Mouse (Mus musculus) MEL (cell line): ENCODE results near the gene Fam155a. TPM values are rescaled to one million over a fixed set of nuclear protein-coding genes. Genes with fewer than 3 reads are reported as not detected.

ENCODE experiments used
- DNase-seq: peaks from one replicate; pipeline ENCODE4 v3.0.0; 2011; ENCODE audit warnings: low read depth, low spot score
- H3K27ac ChIP-seq: 2 replicates; pipeline ENCODE4 v1.5.1; 2012; ENCODE audit warnings: low read depth, mild to moderate bottlenecking, control low read depth, low read length, moderate library complexity; ENCODE audit not compliant: control insufficient read depth
- H3K27me3 ChIP-seq, 2 experiments: fragments of 150-350 bp in 1 of 2; sonication (generic) in 1 of 2; 2 replicates each; pipeline ENCODE4 v1.6.1; 2012; ENCODE audit warnings: low read length in 2 of 2, mild to moderate bottlenecking in 2 of 2, improper control_type of control experiment in 1 of 2, moderate library complexity in 1 of 2; ENCODE audit not compliant: insufficient read depth in 2 of 2, control insufficient read depth in 1 of 2
- H3K36me3 ChIP-seq, 2 experiments: 2 replicates each; pipeline ENCODE4 v1.6.1; 2012 to 2014; ENCODE audit warnings: low read length in 2 of 2, improper control_type of control experiment in 1 of 2, inconsistent platforms in 1 of 2, mild to moderate bottlenecking in 1 of 2; ENCODE audit not compliant: insufficient read depth in 2 of 2, control insufficient read depth in 1 of 2
- H3K4me1 ChIP-seq, 2 experiments: fragments of 150-350 bp in 1 of 2; sonication (generic) in 1 of 2; 2 replicates each; pipeline ENCODE4 v1.6.1; 2012; ENCODE audit warnings: low read length in 2 of 2, improper control_type of control experiment in 1 of 2, mild to moderate bottlenecking in 1 of 2; ENCODE audit not compliant: insufficient read depth in 2 of 2, control insufficient read depth in 1 of 2
- H3K4me3 ChIP-seq, 2 experiments: fragments of 150-350 bp in 1 of 2; sonication (generic) in 1 of 2; 2 replicates each; pipeline ENCODE4 v1.5.1; 2012; ENCODE audit warnings: low read depth in 2 of 2, low read length in 2 of 2, mild to moderate bottlenecking in 2 of 2, moderate library complexity in 2 of 2, control low read depth in 1 of 2, improper control_type of control experiment in 1 of 2; ENCODE audit not compliant: control insufficient read depth in 1 of 2, insufficient read depth in 1 of 2
- H3K79me2 ChIP-seq: 2 replicates; pipeline ENCODE4 v1.6.1; 2012; ENCODE audit warnings: mild to moderate bottlenecking, low read length, moderate library complexity; ENCODE audit not compliant: control insufficient read depth, poor library complexity, insufficient read depth
- H3K9ac ChIP-seq: 2 replicates; pipeline ENCODE4 v1.6.1; 2012; ENCODE audit warnings: low read depth, mild to moderate bottlenecking, control low read depth, low read length, moderate library complexity; ENCODE audit not compliant: control insufficient read depth, poor library complexity, severe bottlenecking
- H3K9me3 ChIP-seq: fragments of 150-350 bp; sonication (generic); replicated peaks from 2 replicates; pipeline ENCODE4 v1.6.1; 2012; ENCODE audit warnings: mild to moderate bottlenecking, low read length, improper control_type of control experiment, moderate library complexity; ENCODE audit not compliant: insufficient read depth
- BHLHE40 ChIP-seq: IDR thresholded peaks from 2 replicates; pipeline ENCODE4 v1.6.1; 2012; ENCODE audit warnings: low read depth, mild to moderate bottlenecking, inconsistent platforms, low read length, improper control_type of control experiment, borderline replicate concordance
- CHD1 ChIP-seq: IDR thresholded peaks from 2 replicates; pipeline ENCODE4 v1.6.1; 2012; ENCODE audit warnings: low read depth, mild to moderate bottlenecking, inconsistent platforms, low read length, improper control_type of control experiment
- CHD2 ChIP-seq: IDR thresholded peaks from 2 replicates; pipeline ENCODE4 v1.6.1; 2011; ENCODE audit warnings: low read length, improper control_type of control experiment
- CTCF ChIP-seq, 3 experiments: IDR thresholded peaks in 2 of 3; conservative IDR thresholded peaks in 1 of 3; 2 replicates each; pipeline ENCODE4 v1.5.1; 2011 to 2012; ENCODE audit warnings: low read length in 3 of 3, low read depth in 2 of 3, mild to moderate bottlenecking in 2 of 3, improper control_type of control experiment in 1 of 3, inconsistent platforms in 1 of 3, mixed read lengths in 1 of 3, moderate library complexity in 1 of 3; ENCODE audit not compliant: control insufficient read depth in 1 of 3, insufficient read depth in 1 of 3, poor library complexity in 1 of 3, severe bottlenecking in 1 of 3
- ELF1 ChIP-seq: IDR thresholded peaks from 2 replicates; pipeline ENCODE4 v1.6.1; 2014; ENCODE audit warnings: low read depth, mild to moderate bottlenecking, inconsistent platforms, low read length, improper control_type of control experiment, moderate library complexity
- ETS1 ChIP-seq: IDR thresholded peaks from 2 replicates; pipeline ENCODE4 v1.6.1; 2012; ENCODE audit warnings: low read depth, mild to moderate bottlenecking, inconsistent platforms, low read length, improper control_type of control experiment, moderate library complexity
- GABPA ChIP-seq: IDR thresholded peaks from 2 replicates; pipeline ENCODE4 v1.6.1; 2012; ENCODE audit warnings: low read depth, mild to moderate bottlenecking, inconsistent platforms, low read length, improper control_type of control experiment, moderate library complexity
- MAFK ChIP-seq: IDR thresholded peaks from 2 replicates; pipeline ENCODE4 v1.6.1; 2011; ENCODE audit warnings: low read depth, mild to moderate bottlenecking, low read length, improper control_type of control experiment, borderline replicate concordance
- MAX ChIP-seq: IDR thresholded peaks from 2 replicates; pipeline ENCODE4 v1.6.1; 2011; ENCODE audit warnings: low read length, improper control_type of control experiment
- MAZ ChIP-seq: IDR thresholded peaks from 2 replicates; pipeline ENCODE4 v1.6.1; 2012; ENCODE audit warnings: low read depth, mild to moderate bottlenecking, inconsistent platforms, low read length, improper control_type of control experiment
- MEF2A ChIP-seq: IDR thresholded peaks from 2 replicates; pipeline ENCODE4 v1.6.1; 2014; ENCODE audit warnings: low read depth, mild to moderate bottlenecking, inconsistent platforms, low read length, improper control_type of control experiment; ENCODE audit not compliant: poor library complexity, insufficient replicate concordance, severe bottlenecking; ENCODE audit errors: extremely low read depth
- MXI1 ChIP-seq: IDR thresholded peaks from 2 replicates; pipeline ENCODE4 v1.6.1; 2011; ENCODE audit warnings: mild to moderate bottlenecking, low read depth, low read length, improper control_type of control experiment
- MYC ChIP-seq: IDR thresholded peaks from 2 replicates; pipeline ENCODE4 v1.6.1; 2011; ENCODE audit warnings: low read depth, mild to moderate bottlenecking, low read length, improper control_type of control experiment, moderate library complexity
- NELFE ChIP-seq: IDR thresholded peaks from 2 replicates; pipeline ENCODE4 v1.6.1; 2011; ENCODE audit warnings: low read depth, low read length, improper control_type of control experiment
- POLR2A ChIP-seq, 2 experiments: IDR thresholded peaks; 2 replicates each; pipeline ENCODE4 v1.6.1; 2011 to 2012; ENCODE audit warnings: low read length in 2 of 2, mild to moderate bottlenecking in 2 of 2, control low read depth in 1 of 2, improper control_type of control experiment in 1 of 2, low read depth in 1 of 2, moderate library complexity in 1 of 2; ENCODE audit not compliant: control insufficient read depth in 1 of 2, insufficient read depth in 1 of 2, poor library complexity in 1 of 2
- POLR2AphosphoS2 ChIP-seq: IDR thresholded peaks from 2 replicates; pipeline ENCODE4 v1.6.1; 2011; ENCODE audit warnings: low read length, improper control_type of control experiment
- POLR2AphosphoS5 ChIP-seq: IDR thresholded peaks from 2 replicates; pipeline ENCODE4 v1.6.1; 2012; ENCODE audit warnings: low read depth, borderline replicate concordance, mild to moderate bottlenecking, inconsistent platforms, low read length, moderate library complexity, mixed read lengths
- RAD21 ChIP-seq: IDR thresholded peaks from 2 replicates; pipeline ENCODE4 v1.6.1; 2011; ENCODE audit warnings: mild to moderate bottlenecking, low read depth, low read length, improper control_type of control experiment
- RCOR1 ChIP-seq: IDR thresholded peaks from 2 replicates; pipeline ENCODE4 v1.6.1; 2012; ENCODE audit warnings: low read depth, mild to moderate bottlenecking, inconsistent platforms, low read length, improper control_type of control experiment
- SMC3 ChIP-seq: IDR thresholded peaks from 2 replicates; pipeline ENCODE4 v1.6.1; 2011; ENCODE audit warnings: low read depth, low read length, improper control_type of control experiment
- TAL1 ChIP-seq: IDR thresholded peaks from 2 replicates; pipeline ENCODE4 v1.6.1; 2012; ENCODE audit warnings: mild to moderate bottlenecking, inconsistent platforms, low read length, moderate library complexity, mixed read lengths
- UBTF ChIP-seq: IDR thresholded peaks from 2 replicates; pipeline ENCODE4 v1.6.1; 2012; ENCODE audit warnings: low read depth, mild to moderate bottlenecking, inconsistent platforms, low read length, improper control_type of control experiment, moderate library complexity, borderline replicate concordance; ENCODE audit not compliant: insufficient read depth
- ZKSCAN1 ChIP-seq: IDR thresholded peaks from 2 replicates; pipeline ENCODE4 v1.6.1; 2012; ENCODE audit warnings: low read depth, mild to moderate bottlenecking, inconsistent platforms, low read length, improper control_type of control experiment, moderate library complexity
- ZMIZ1 ChIP-seq: IDR thresholded peaks from 2 replicates; pipeline ENCODE4 v1.6.1; 2012; ENCODE audit warnings: low read depth, mild to moderate bottlenecking, inconsistent platforms, low read length, improper control_type of control experiment, moderate library complexity
- ZNF384 ChIP-seq: IDR thresholded peaks from 2 replicates; pipeline ENCODE4 v1.6.1; 2012; ENCODE audit warnings: low read depth, mild to moderate bottlenecking, inconsistent platforms, low read length, improper control_type of control experiment
- polyA plus RNA-seq, 2 experiments: library from polyadenylated mRNA; stranded (reverse) in 1 of 2; unstranded in 1 of 2; fragments of >175 nt in 1 of 2; fragments of >200 nt in 1 of 2; gene quantifications; 2 replicates each; pipeline versions ENCODE4 v1.2.1 to v1.2.4; 2012; ENCODE audit warnings: low replicate concordance in 2 of 2, low read depth in 1 of 2; ENCODE audit not compliant: insufficient read length in 2 of 2, insufficient read depth in 1 of 2, missing spikeins in 1 of 2
- total RNA-seq: library from RNA; depleted of rRNA; stranded (reverse); fragments of 300-350 nt; gene quantifications from 2 replicates; pipeline ENCODE4 v1.2.3, GENCODE M21; 2012

The Fam155a gene
- total and polyA plus RNA-seq, 3 experiments = not detected

DNA sequence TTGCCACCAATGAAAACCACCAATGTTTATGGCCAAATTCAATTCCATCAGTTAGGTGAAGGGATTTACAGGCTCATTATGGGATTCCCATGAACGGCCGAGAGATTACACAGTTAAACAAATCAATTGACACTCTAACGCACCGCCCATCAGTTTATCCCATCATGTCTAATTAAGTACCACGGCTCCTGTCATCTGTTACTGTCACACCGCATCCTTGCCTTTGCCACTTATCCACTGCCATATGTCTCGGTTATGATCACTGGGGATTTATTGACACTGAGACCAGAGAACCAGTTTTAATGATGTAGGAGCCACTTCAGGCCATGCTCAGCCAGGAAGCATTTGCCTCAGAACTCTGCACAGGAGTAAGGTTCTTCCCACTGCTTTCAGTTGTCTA, 588.5 kb downstream of the Fam155a start:
- H3K4me3 ChIP-seq = no peak overlapping the region
- TF ChIP-seq GABPA (no peak), CHD2 (no peak), MYC (no peak), ZNF384 (no peak), CTCF (IDR thresholded peaks at IDR 0.05 in 2 of 3, conservative IDR thresholded peaks at IDR 0.05 in 1 of 3; ENCODE audit: control insufficient read depth in 1 of 3, insufficient read depth in 1 of 3, low read depth in 2 of 3, low read length in 3 of 3, poor library complexity in 1 of 3, severe bottlenecking in 1 of 3) (no peak), BHLHE40 (no peak), ELF1 (no peak), POLR2A (IDR thresholded peaks at IDR 0.05; ENCODE audit: control insufficient read depth in 1 of 2, insufficient read depth in 1 of 2, low read depth in 1 of 2, low read length in 2 of 2, poor library complexity in 1 of 2) (no peak), RCOR1 (no peak), UBTF (no peak), SMC3 (no peak)
- H3K9me3 ChIP-seq = no peaks in the 10 kb centered on the region
- no peaks in the 10 kb centered on the region for H3K36me3 ChIP-seq
- no peaks in the 10 kb centered on the region for H3K4me1 ChIP-seq
- no peak for DNase-seq
- no peaks in the 10 kb centered on the region for H3K27me3 ChIP-seq
- no peak overlapping the region for H3K9ac ChIP-seq
- H3K27ac ChIP-seq = no peak overlapping the region
- no peaks in the 10 kb centered on the region for H3K79me2 ChIP-seq

DNA sequence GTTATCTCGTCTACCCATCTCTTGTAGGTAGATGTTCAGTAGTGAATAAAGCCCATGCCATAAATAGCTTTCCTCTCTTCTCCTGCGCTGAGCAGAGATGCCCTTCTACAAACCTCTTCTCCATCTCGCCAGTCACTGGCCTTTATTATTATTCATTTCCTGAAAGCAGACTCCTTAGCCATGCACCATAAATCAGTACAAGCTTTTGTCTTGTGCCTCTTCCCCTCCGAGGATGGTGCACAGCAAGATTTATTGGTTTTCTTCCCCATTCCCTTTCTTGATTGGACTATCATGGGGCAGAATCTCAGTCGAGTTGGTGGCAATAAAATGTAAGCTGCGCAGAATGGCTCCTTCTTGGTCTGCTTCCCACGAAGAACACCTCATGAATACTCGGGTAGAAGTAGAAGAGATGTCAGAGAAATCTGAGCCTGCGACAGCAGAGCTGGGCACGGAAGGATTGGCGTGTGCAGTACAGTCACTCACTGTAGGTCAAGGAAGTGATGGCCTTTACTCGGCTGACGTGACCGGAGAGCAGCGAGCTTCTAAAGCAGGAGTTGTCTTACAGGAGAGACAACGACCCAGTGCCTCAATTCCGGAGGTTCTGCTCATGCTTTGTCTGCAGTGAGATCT, 590.2 kb downstream of the Fam155a start:
- no peaks in the 10 kb centered on the region for H3K36me3 ChIP-seq
- H3K4me1 ChIP-seq = no peaks in the 10 kb centered on the region
- H3K4me3 ChIP-seq = no peak overlapping the region
- no peak for DNase-seq
- TF ChIP-seq TAL1 (no peak), CTCF (IDR thresholded peaks at IDR 0.05 in 2 of 3, conservative IDR thresholded peaks at IDR 0.05 in 1 of 3; ENCODE audit: control insufficient read depth in 1 of 3, insufficient read depth in 1 of 3, low read depth in 2 of 3, low read length in 3 of 3, poor library complexity in 1 of 3, severe bottlenecking in 1 of 3) (no peak), CHD1 (no peak), NELFE (no peak), CHD2 (no peak), ZKSCAN1 (no peak), RAD21 (no peak), MEF2A (no peak), MAZ (no peak), MXI1 (no peak), MAFK (no peak), ZNF384 (no peak), MAX (no peak), POLR2AphosphoS2 (no peak), ETS1 (no peak), POLR2AphosphoS5 (no peak), ZMIZ1 (no peak)
- H3K27me3 ChIP-seq = no peaks in the 10 kb centered on the region
- H3K9ac ChIP-seq = no peak overlapping the region
- no peak overlapping the region for H3K27ac ChIP-seq
- no peaks in the 10 kb centered on the region for H3K79me2 ChIP-seq
- H3K9me3 ChIP-seq = no peaks in the 10 kb centered on the region
